Mouse (Mus musculus) adrenal gland, adult 8-10 months (tissue): ENCODE measurements around the gene Thbs3. TPM values are rescaled to one million over a fixed set of nuclear protein-coding genes. Genes with fewer than 3 reads are reported as not detected.
A peak's percentile ranks its signal among the peaks of the same experiment; 100 is the strongest.

Experiments
- DNase-seq: peaks from one replicate; pipeline ENCODE4 v3.0.0; 2022
- total RNA-seq, 4 experiments: library from RNA; stranded (reverse); gene quantifications; 2 replicates each; pipeline ENCODE4 v1.2.4; 2022

Thbs3 gene
- 1 to 10 TPM; 4.1 to 8.6 (median 7.8) TPM for total RNA-seq

DNA sequence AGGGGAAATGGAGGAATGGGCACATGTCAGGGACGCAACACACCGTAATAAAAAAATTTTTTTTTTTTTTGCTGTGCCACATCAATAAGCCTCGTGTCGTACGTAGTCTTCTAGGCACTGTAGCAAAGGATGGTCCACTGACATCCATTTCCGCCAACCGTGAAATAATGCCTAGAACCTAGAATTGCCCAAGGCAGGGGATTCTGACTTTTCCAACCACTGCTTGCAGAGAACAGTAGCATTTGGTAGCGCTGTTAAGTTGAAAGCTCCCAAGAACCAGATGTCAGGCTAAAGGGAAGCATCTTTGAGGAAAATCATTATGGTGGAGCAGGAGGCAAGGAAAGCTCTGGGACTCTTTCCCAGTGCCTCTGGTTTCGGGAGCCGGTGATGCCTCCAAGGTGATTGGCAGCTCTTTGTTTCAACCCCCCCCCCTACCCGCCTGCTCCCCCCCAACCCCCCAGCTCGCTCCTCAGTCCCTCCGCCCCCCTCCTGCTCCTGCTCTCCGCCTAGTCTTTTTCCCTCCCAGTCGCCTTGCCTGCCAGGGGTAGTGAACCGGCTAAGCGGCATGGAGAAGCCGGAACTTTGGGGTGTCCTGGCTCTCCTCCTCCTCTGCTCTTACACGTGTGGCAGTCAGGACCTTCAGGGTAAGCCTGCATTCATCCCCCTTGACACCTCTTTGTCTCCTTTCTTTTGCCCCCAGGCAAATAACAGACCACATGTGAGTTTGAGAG lies at the start of gene Thbs3:
Gene Thbs3, plus strand, starts transcription at position 500 of the 731 bp plus-strand sequence.
- DNase-seq, result no peak

DNA sequence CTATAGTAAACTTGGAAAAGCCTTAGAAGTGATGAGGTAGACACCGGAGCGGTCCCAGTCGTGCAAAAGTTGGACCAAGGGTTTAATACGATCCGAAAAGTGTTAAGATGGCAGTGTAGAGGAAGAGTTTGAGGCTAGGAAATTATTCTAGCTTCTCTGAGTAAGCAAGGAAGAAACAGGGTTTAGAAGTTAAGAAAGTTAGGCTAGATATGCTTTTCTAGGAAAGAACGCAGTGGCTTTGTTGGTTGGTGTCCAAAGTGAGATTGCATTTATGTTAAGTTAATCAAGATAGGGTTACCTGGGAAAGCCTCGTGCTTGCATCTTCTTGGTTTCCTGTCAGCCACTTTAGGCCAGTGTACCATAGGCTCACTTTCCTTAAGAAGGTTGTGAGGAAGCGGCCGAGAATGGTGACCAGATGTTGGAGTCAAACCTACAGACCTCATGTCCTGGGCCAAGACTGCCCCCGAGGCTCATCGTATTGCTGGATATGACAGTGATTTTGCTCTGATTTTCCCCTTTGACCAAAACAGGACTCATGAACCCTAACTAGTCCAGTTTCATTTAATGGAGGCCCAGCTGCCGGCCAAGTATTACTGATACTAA lies 49.6 kb upstream of the Thbs3 start:
- no peak for DNase-seq

DNA sequence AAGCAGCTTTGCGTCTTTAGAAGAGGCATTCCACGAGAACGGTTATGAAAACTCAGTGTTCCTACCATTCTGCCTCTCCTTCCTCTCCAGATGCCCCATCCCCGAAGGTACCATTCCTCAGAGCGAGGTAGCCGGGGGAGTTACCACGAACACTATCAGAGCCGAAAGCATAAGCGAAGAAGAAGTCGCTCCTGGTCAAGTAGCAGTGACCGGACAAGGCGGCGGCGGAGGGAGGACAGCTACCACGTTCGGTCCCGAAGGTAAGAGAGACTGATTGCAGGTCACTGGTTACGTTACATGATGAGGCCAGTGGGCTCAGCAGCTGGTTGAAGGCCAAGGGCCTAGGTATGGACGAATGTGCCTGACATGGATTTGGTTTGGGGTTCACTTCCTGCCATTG lies 48.0 kb upstream of the Thbs3 start:
- DNase-seq, result no peak

DNA sequence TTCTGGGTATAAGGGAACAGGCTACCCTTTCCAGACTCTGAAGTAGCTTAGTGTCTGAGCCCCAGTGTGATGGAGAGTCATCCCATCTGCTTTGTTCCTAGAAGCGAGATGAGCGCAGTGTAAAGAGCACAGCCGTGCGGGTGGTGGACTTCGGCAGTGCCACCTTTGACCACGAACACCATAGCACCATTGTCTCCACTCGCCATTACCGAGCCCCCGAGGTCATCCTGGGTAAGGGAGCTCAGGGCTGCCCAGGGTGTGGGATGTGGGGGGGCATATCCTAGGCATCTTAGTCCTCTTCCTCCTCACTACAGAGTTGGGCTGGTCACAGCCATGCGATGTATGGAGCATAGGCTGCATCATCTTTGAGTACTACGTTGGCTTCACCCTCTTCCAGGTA lies 40.1 kb upstream of the Thbs3 start:
- DNase-seq, result no peak

DNA sequence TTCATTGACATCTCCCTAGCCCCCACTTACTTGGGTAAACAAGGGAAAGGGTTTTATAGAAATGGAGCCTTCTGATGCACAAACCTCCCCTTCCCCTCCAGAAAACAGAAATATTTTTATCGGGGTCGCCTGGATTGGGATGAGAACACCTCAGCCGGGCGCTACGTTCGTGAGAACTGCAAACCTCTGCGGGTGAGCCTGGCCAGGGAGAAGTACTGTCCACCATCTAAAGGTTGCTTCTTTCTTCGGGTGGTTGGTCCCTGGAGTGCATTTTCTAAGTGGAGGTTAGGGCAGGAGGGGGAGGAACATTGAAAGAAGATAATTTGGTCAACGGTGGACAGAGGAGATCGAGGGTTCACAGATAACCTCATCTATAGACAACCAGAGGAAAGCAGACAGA lies 39.4 kb upstream of the Thbs3 start:
- no peak for DNase-seq

DNA sequence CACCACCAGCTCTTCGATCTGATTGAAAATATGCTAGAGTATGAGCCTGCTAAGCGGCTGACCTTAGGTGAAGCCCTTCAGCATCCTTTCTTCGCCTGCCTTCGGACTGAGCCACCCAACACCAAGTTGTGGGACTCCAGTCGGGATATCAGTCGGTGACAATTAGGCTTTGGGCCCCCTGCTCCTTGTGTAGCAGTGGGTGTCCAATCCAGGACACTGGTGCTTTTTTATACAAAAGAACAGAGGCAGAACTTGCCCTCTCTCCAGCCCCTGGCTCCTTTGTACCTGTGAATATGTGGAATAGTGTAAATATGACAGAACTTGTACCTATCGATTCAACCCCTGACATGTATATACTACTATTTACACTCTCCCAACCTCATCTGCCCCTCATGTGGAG lies 38.6 kb upstream of the Thbs3 start:
- DNase-seq, result no peak

DNA sequence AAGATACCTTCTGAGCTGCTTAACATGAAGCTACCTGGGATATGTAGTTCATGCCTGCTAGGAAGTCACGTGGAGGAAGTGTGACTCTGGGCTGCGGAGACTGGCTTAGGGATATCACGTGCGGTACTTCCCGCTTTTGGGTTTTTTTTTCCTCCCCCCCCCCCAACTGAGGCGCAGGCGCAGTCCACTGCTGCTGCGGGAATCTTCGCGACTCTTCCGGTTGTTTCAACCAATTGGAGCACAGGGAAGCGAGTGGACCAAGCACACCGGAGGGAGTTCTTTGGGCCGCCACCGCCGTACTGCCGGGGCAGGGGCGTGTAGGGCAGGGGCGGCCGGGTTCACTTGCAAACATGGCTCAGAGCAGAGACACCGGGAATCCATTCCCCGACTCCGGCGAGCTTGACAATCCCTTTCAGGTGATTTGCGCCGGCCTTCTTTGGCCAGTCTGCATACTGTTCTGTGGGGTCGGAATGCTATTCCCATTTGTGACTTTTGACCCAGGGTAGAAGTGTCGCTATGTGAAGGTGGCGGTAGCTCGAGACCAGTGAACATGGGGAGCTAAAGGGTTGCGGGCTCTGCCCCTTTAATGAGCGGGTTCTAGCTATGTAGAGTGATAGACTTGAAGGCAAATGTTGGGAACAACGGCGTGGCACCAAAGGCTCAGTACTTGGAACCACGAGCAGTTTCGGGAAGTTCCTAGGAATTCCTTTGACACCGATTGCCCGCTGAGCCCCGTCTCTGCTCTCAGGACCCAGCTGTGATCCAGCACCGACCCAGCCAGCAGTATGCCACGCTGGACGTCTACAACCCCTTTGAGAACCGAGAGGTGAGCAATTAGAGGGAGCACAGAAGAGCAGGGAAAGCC lies 37.5 kb upstream of the Thbs3 start, which contains the start of gene Scamp3:
Gene Scamp3, plus strand, starts transcription at position 232 of the 865 bp plus-strand sequence.
- DNase-seq, result peak; percentile 87

DNA sequence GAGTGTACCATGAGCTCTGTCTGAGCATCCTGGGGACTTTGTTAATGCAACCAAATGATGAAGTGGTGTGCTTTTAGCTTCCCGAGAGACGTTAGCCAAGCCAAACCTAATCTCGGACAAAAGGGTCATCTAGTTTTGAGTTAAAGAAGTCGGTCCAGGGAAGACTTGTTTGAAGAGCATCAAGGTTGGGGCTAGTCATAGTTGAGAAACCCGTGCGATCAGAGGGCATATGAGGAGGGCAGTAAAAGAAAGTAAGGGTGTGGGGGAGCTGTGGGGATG lies 36.9 kb upstream of the Thbs3 start:
- DNase-seq, result no peak

DNA sequence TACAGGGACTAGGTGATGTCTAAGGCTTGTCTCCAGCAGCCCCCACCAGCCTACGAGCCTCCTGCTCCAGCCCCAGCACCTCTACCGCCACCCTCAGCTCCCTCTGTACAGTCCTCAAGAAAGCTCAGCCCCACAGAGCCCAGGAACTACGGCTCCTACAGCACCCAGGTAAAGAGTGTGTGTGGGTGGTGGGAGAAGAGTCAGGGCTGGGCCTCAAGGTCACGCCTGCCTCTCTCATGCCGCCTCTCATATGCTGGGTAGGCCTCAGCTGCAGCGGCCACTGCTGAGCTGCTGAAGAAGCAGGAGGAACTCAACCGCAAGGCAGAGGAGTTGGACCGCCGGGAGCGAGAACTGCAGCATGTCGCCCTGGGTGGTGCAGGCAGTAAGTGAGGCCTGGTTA lies 35.9 kb upstream of the Thbs3 start:
- no peak for DNase-seq

DNA sequence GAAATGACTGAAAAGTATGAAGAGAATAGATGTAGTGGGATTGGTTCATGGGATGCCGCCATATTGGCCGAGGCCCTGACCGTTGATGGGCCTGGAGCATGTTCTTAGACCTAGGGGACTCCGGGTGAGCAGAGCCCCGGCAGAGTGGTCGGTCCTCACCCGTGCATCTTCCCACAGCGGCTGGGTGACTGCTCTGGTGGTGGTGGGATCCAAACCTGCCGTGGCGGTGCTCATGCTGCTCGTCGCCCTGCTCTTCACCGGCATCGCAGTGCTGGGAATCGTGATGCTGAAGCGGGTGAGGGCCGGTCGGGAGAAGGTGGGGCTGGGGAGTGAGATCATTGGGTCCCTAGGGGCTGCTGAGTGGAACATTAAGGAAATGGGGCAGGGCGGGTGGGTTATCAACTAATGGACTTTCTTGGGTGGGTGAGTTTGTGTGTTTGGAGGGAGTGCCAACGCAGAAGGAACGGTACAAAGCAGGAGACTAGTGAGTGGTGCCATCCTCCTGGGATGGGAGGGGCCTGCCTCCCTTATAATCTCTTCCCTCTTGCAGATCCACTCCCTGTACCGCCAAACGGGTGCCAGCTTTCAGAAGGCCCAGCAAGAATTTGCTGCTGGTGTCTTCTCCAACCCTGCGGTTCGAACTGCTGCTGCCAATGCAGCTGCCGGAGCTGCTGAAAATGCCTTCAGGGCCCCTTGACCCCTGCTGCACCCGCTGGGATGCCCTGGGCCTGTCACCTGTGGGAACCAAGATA lies 33.1 kb upstream of the Thbs3 start:
- DNase-seq, result no peak

DNA sequence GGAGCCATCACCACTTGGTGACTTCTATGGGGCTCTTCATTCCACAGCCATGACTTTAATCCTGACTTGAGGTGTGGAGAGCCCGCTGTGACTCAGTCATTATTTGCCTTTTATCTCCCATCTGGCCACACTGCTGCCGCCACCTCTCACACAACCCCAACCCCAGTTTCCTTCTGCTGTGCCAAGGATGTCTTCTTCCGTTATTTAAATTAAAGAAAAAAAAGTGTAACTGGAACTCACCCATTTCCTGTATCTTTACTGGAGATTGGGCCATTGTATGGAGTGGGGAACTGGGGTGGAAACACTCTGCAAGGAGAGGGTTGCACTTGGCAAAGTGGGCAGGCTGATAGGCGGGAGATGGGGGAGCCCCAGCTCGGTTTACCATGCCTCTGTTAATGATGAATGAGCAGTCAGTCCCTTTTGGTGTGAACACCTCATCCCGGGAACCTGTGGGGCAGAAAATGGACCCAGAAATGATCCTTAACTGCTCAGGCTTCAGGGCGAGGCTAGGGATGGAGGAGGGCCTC lies 32.4 kb upstream of the Thbs3 start:
- no peak for DNase-seq

DNA sequence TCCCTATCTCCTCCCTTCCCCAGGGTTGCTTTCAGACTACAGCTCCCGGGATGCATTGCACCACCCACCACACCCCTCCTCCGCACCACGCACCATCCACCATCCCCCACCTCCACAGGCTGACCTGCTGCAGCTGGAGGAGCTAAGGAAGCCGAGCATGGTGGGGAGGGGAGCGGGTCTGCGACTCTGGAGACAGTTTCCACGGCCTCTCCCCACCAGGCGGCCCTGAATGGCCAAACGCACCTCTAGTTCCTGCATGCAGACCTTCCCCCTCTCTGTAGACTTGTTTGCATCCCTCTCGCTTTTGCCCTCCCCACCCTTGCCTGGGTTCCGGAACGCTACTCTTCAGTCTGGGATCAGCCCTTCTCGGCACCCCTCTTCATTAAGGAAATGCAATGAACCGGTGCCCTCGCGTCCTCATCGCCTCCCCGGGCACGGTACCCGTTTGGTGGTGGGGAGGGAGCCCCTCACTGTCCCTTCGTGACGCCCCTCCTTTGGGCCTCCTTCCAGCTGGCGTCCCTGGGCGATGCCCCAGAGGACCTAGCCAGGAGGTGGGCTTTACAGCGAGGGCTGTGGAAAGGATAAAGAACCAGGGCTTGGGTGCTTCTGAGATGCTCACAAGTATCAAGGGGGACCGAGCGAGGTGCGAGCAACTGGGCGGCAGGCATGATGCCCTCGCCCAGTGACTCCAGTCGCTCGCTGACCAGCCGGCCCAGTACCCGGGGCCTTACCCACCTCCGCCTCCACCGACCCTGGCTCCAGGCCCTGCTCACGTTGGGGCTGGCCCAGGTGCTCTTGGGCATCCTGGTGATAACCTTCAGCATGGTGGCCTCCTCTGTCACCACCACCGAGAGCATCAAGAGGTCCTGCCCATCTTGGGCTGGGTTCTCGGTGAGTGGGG lies 31.7 kb upstream of the Thbs3 start, which contains the start of gene Fam189b:
Gene Fam189b, plus strand, starts transcription at position 86 of the 901 bp plus-strand sequence.
- DNase-seq, result peak; percentile 86

DNA sequence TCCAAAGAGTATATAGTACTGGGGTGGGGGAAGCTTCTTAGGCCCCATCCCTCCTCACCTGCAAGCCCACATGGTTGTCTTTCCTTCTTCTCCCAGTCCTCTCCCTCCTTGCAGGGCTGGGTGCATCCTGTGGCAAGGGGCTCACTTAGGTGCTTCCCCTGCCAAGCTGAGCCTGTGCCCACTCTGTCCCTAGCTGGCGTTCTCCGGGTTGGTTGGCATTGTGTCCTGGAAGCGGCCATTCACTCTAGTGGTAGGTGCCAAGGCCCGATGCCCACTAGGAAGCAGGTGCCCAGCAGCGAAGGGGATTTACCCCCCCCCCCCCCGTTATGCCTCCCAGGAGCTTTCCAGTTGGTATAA lies 31.0 kb upstream of the Thbs3 start:
- no peak for DNase-seq

DNA sequence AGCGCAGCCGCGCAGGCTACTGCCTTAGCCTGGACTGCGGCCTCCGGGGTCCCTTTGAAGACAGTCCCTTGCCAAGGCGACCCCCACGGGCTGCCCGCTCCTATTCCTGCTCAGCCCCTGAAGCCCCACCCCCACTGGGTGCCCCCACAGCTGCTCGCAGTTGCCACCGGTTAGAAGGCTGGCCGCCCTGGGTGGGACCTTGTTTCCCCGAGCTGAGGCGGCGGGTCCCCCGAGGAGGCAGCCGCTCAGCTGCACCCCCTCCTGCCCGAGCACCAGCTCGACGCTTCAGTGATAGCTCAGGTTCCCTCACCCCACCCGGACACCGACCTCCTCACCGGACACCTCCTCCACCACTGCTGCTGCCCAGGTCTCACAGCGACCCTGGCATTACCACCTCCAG lies 27.8 kb upstream of the Thbs3 start:
- DNase-seq, result no peak

DNA sequence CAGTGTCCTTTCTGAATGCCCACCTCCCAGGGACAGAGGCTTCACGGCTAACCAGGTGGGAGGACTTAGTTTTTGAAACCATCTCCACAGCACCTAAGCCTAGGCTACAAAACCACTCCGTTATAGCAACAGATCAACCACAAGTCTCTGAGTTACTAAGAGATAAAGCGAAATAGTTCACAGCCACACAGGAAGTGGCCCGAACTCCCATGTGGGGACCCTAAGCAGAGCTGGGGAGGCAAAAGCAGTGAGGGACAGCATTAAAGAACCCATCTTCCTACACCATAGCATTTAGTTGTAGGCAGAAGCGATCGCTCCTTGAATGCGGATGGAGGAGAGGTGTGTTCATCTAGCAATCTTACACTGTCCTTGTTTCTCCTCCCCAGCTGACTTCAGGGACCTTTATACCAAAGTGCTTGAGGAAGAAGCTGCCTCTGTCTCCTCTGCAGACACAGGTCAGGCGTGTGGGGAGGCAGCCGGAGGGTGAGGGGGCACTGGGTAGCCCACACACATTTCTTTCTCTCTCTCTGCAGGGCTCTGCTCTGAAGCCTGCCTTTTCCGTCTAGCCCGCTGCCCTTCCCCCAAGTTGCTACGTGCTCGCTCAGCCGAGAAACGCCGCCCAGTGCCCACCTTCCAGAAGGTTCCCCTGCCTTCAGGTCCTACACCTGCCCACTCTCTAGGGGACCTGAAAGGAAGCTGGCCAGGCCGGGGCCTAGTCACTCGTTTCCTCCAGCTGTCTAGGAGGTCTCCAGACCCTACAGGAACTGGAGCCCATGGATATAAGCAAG lies 27.1 kb upstream of the Thbs3 start:
- no peak for DNase-seq

DNA sequence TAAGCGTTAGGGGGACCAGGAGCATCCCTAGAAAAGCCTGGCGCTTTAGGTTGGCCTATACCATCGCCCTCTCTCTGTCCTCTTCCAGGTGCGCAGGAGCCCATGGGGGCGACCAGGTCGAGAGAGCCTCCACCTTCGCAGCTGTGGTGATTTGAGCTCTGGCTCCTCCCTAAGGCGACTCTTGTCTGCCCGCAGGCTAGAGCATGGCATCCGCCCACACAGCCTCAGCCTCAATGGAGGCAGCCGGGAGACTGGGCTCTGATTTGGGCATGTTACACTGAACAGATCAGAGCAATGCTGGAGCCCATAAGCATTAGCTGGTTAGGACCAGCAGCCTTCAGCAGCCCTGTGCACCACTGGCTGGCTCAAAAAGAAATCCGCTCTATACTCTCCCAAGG lies 26.5 kb upstream of the Thbs3 start:
- DNase-seq, result no peak

DNA sequence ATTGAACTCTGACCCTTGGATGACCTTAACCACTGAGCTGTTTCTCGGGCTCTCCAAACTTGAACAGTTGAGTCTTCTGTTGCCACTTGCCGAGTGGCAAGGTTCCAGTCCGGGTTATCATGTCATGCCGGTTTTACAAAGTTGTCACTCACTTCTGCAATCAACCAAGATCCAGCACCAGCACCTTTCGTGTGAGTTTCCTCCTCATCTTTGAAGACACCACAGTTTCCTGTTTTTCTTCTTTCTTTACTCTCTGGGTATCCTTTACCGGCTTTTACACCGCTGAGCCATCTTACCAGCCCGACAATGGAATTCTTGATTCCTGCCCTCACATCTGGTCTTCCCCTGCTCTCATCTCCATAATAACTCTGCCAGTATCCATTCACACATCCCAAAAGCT lies 24.5 kb upstream of the Thbs3 start:
- no peak for DNase-seq

DNA sequence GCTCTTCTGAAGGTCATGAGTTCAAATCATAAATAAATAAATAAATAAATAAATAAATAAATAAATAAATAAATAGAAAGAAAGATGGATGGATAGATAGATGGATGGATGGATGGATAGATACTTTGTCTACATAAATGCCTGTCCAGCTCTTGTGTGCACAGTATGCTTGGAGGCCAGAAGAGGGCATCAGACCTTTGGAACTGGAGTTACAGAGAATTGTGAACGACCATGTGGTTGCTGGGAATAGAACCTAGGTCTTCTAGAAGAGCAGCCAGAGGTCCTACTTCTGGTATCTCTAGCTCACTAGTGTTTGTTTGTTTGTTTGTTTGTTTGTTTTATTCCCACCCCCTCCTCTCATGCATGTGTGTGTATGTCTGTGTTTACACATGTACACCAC lies 21.6 kb upstream of the Thbs3 start:
- DNase-seq, result no peak

DNA sequence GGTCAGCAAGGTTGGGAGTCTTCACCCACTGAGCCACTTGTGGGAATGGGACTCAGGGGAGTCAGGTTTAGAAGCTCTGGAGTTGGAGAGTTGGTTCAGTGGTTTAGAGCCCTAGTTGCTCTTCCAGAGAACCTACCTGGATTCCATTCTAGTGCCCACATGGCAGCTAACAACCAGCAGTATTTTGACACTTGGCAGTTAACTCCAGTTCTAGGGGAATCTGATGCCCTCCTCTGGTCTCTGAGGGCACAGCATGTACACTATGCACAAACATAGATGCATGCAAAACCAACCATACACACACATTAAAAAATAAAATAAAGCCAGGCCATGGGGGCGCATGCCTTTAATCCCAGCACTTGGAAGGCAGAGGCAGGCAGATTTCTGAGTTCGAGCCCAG lies 21.1 kb upstream of the Thbs3 start:
- DNase-seq, result no peak

DNA sequence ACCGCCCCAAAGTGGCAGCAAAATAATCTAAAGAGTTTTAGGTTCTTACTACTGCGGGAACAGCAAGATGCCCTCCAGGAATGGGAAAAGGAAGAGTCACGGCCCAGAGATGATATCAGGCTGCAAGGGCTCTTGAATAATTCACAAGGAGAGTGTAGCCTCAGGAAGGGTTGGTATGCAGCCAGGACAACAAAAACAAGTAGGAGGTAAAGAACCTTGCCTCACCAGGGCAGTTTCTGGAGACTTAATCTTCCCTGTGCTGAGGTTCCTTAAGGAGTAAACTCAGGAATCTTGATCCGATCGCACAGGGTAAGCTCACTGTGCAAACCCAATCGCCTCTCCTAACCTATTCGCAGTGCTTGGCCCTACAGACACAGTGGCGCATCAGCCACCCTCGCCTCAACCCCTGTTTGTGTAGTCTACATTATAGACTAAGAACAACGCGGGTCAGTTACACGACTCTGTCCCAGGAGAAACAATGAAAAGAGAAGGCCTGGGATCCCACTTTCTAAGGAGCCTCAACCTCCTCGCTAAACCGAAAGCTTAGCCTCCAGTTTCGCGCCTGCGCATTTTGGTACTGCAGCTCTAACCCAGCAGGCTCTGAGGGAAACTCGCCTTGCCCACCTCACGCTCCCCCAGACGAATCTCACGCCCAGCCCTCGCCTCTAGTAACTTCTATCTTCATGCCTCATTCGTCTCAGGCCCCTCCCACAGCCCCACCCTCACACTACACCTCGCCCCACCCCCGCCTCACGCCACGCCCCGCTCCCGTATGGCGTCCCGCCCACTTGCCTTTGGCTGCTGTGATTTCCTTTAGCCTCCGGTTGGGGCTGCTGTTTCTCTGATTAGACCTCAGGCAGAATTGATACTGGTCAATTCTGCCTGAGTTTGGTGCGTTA lies 18.8 kb upstream of the Thbs3 start:
- peak; percentile 86 for DNase-seq
